Mouse (Mus musculus) frontal cortex, postnatal 14 days (tissue): ENCODE data around the gene Olfr770.
"Not testable (repeated sequence)": the region's sequence is repeated elsewhere in the genome, so short reads cannot be mapped to it uniquely, and the experiment has no call there.

Experiments
- DNase-seq, 2 experiments: peaks; one replicate each; pipeline ENCODE4 v3.0.0; 2022; ENCODE audit warnings: low spot score in 2 of 2

Olfr770 gene

DNA sequence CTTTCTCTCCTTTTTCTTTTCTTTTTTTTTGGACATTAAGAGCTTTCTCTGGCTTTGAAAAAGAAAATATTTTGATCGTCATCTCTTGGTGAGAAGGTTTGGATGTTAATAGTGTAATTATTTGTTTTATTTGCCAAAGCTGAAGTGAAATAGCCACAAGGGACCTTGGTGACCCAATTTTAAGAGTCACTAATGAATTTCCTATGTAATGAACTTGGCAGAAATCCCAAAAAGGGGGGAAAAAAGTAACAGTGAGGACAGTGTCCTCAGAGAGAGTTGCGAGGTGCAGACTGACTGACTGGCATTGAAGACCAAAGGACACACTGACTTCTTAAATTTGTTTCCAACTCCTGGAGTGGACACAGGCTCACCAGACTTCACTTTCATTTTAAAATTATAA is at the start of gene Olfr770:
Olfr770 (minus strand) TSS at position 101 of the 400 bp plus-strand sequence.
- no peak for DNase-seq

DNA sequence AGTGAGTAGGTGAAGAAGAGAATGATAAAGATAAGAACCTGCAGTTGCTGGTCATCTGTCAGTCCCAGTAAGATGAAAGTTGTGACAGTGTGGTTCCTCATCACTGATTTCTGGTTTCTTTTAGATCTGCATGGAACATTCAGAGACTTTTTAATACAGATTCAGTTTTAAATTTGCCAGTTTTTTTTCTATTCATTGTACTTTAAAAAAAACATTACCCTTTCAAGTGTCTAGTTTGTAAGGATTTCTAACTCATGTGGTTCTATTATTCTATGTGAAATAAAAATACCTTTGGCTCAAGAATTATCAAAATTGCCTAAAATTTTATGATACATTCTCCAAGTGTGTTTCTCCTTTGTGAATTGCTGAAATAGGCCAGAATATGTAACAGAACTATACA is 48.5 kb upstream of the Olfr770 start, which contains the start of gene Olfr773:
Olfr773 (minus strand) TSS at position 101 of the 400 bp plus-strand sequence.
- not testable (repeated sequence) for DNase-seq

DNA sequence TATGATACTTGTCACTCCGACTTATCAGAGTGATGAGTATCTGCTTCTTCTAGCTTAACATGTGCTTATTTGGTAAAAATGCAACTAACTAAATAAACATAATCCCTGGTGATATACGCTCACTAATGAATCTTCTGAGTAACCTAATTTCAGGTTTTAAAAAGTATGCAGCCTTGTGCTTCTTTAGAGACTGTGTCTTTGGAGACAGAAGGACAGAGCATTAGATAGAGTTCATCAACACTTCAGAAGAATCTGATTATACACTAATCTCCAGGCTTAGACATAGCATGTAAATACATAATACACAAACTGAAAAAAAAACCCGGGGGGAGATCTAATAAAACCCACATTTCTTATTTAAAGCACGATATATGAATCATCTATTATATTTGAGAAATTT is 39.0 kb upstream of the Olfr770 start, which contains the start of gene Olfr772:
Olfr772 (minus strand) TSS at position 101 of the 400 bp plus-strand sequence.
- not testable (repeated sequence) for DNase-seq

DNA sequence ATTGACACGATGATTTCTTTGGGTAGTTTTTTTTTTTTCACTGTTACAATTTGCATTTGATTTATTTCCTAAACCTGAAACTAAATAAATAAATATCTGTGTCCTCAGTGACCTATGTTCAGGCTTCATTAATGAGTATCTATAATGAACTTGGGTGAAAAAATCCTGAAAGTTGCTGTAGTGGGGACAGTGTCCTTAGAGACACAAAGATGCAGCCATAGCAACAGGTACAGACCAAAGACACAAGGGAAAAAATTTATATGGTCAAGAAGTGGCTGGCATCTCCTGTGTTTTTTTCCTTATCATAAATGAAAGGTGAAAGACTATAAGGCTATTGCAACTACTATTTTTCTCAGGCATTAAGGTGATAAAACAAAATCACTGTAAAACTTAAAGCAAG is 25.9 kb upstream of the Olfr770 start, which contains the start of gene Olfr771:
Olfr771 (minus strand) TSS at position 101 of the 400 bp plus-strand sequence.
- DNase-seq = no peak

DNA sequence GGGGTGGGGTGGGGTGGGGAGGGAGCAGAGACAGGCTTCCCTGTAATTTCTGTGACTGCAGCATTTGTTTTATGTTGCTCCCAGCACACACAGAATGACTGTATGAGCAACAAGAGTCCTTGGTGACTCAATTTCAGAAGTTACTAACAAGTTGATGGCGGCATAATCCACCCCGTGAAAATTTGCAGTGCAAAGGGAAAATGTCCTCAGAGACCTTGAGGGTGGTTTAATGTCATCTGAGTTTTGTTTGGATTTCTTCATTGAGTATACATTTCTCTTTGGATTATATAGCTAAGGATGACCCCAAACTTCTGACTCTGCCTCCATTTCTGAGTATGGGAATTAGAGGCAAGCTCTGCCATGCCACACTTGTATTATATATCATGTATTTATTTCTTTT is 21.0 kb downstream of the Olfr770 start, which contains the start of gene Olfr769:
Olfr769 (minus strand) TSS at position 101 of the 400 bp plus-strand sequence.
- DNase-seq = no peak

DNA sequence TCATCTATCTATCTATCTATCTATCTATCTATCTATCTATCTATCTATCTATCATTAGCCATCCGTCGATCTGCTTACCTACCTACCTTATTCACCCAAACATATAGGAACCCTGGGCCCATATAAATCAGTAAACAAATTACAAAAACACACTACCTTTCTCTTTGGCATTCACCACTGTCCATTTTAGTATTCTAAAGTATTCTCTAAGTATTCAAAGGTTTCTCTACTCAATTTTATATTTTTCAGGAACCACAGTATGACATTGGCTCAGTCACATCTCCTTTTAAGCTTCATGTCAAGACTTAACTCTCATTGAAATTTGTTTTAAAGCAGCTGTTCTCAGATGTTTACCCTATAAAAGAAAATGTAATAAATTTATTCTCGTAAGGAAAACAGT is 23.7 kb downstream of the Olfr770 start:
- DNase-seq = no peak

DNA sequence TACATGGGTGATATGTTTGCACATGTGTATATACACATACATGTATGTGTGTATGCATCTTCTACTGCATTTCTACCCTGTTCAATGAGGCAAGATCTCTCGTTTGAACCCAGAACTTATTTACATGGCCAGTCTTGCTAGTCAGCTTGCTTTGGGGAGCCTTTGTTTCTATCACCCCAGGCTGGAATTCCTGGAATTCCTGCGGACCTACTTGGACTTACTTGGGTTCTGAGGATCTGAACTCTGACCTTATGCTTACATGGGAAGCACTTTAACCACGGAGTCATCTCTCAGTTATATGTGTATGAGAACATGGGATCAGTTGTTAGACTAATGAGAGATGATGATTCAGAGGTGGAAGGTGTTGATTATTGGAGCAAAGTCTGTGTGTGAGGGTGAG is 37.6 kb downstream of the Olfr770 start:
- DNase-seq = no peak

DNA sequence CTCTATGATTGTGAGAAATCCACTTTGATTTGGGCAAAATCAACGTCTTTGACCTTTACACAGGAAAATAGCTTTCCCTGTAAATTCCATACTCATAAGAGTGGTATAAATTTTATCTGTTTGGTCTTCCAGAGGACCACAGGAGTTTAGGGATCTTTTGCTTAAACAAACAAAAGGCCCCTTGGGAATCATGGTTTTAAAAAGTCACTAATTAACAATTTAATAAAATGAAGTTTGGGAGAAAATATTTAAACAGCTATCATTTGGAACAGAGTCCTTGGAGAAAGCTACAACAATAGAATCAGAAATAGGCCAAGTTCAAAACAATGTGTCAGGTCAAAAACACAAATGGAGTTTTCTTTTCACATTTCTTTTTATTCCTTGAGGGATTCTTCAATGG is 39.5 kb downstream of the Olfr770 start, which contains the start of gene Olfr768:
Olfr768 (minus strand) TSS at position 101 of the 400 bp plus-strand sequence.
- DNase-seq = no peak

DNA sequence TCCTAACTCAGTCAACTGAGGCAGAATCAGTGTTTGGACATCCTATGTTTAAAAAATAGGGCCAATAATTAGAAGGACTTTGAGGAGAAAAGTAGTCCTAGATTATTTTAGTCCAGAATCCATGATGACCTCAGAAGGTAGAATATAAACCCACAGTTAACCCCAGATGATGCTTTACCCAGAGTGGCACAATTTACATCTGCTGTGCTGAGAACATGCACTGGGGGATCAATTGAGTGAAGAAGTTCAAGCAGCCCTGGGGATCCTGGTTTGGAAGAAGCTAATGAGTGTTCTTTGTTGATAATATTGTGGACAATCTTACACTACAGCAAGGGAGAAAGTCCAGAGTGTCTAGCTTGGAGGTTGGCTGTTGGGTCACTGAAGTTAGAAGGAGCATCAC is 56.0 kb downstream of the Olfr770 start, which contains the start of gene Olfr767:
Olfr767 (minus strand) TSS at position 101 of the 400 bp plus-strand sequence.
- not testable (repeated sequence) for DNase-seq
